18 mouse cellular contexts compared by ENCODE assay signal in genomic region chr1:50981151-50981828, GRCm38 (mm10).
A peak's percentile ranks its signal among the peaks of the same experiment; 100 is the strongest.
DNase-seq lines count a peak whose midpoint lies in the region; ATAC-seq and TF ChIP-seq lines count a peak whose summit lies in the region.
"Had no signal": no experiment of that assay in that cellular context is flagged by ENCODE, and none has a peak within 500 bp of the region (broad histone marks: within the 10 kb centered on the region; RNA-seq: fewer than 3 reads in every experiment).

No protein-coding gene starts in this region.

- H3K4me2 ChIP-seq in lung, embryonic 14.5 days = no peak overlapping the region
- H3K4me2 ChIP-seq in lung, postnatal 0 days (replicated peaks; ENCODE audit: low read depth, low read length) = no peak overlapping the region

- TF ChIP-seq EP300 in lung, postnatal 0 days (IDR thresholded peaks at IDR 0.05) = peak; percentile 19; the same call in 1 of the 2 replicates

- WGBS in lung, embryonic 14.5 days = 40% methylated on average over 7 of the region's 7 CpGs
- WGBS in lung, postnatal 0 days = 51% methylated on average over 7 of the region's 7 CpGs

- H3K4me1 ChIP-seq in lung, embryonic 14.5 days (ENCODE audit: insufficient read depth) = peaks cover 6% of the 10 kb centered on the region
- H3K4me1 ChIP-seq in lung, postnatal 0 days (ENCODE audit: insufficient read depth, low read depth, low read length) = no peaks in the 10 kb centered on the region
- H3K4me1 ChIP-seq: forebrain, embryonic 10.5 days; megakaryocyte, embryonic 14.5 days had no signal

- H3K36me3 ChIP-seq in lung, embryonic 14.5 days (ENCODE audit: insufficient read depth) = no peaks in the 10 kb centered on the region
- no peaks in the 10 kb centered on the region for H3K36me3 ChIP-seq in lung, postnatal 0 days (ENCODE audit: insufficient read depth, low read length)
- H3K36me3 ChIP-seq: forebrain, embryonic 10.5 days had no signal

- peak; percentile 37 for DNase-seq in heart, adult 11 months
- no peak for DNase-seq in heart, adult 9 months (ENCODE audit: low spot score in 2 of 2)
- peak; percentile 94 for DNase-seq in lung, embryonic 14.5 days
- no peak for DNase-seq in lung, adult 18-20 months
- peak; percentile 32 for DNase-seq in Muller cell, postnatal 12 days (ENCODE audit: inconsistent ontology term)
- peak; percentile 64 for DNase-seq in lung, postnatal 0 days (ENCODE audit: low spot score)
- DNase-seq in spleen, adult 12 weeks (ENCODE audit: low spot score) = no peak
- no peak for DNase-seq in layer of hippocampus, postnatal 10 days (ENCODE audit: low spot score in 2 of 2)
- DNase-seq: adrenal gland, postnatal 25 days; cerebellum, adult 11 months; forebrain, postnatal 0 days; gastrocnemius, postnatal 36 days; heart, postnatal 4 days; kidney, postnatal 36 days; thymus, adult 2 months; thymus, postnatal 4 days had no signal

- no peak for TF ChIP-seq CTCF in lung, embryonic 14.5 days (IDR thresholded peaks at IDR 0.05; ENCODE audit: low read depth)
- TF ChIP-seq CTCF in lung, postnatal 0 days (IDR thresholded peaks at IDR 0.05) = no peak

- H3K27ac ChIP-seq in lung, embryonic 14.5 days (ENCODE audit: low read depth) = no peak overlapping the region; the same call in 1 of the 2 replicates
- no peak overlapping the region for H3K27ac ChIP-seq in lung, postnatal 0 days (ENCODE audit: low read length)
- H3K27ac ChIP-seq: forebrain, embryonic 10.5 days had no signal

- no peaks in the 10 kb centered on the region for H3K27me3 ChIP-seq in lung, embryonic 14.5 days (ENCODE audit: insufficient read depth, low read length)
- no peaks in the 10 kb centered on the region for H3K27me3 ChIP-seq in lung, postnatal 0 days (replicated peaks; ENCODE audit: insufficient read depth, low read length)
- H3K27me3 ChIP-seq: megakaryocyte, embryonic 14.5 days had no signal

- no peak overlapping the region for H3K4me3 ChIP-seq in lung, embryonic 14.5 days (ENCODE audit: low read depth, low read length)
- no peak overlapping the region for H3K4me3 ChIP-seq in lung, postnatal 0 days (ENCODE audit: low read depth, low read length)
- H3K4me3 ChIP-seq: forebrain, embryonic 10.5 days; megakaryocyte, embryonic 14.5 days had no signal

- no peak overlapping the region for H3K9ac ChIP-seq in lung, embryonic 14.5 days
- H3K9ac ChIP-seq in lung, postnatal 0 days (replicated peaks; ENCODE audit: low read depth) = no peak overlapping the region
- H3K9ac ChIP-seq: forebrain, postnatal 0 days had no signal

- ATAC-seq in lung, embryonic 14.5 days (ENCODE audit: insufficient read depth) = peak; percentile 90
- ATAC-seq in lung, postnatal 0 days = peak; percentile 19; the same call in 1 of the 2 replicates
- ATAC-seq: forebrain, postnatal 0 days had no signal

- no peaks in the 10 kb centered on the region for H3K9me3 ChIP-seq in lung, embryonic 14.5 days (ENCODE audit: low read depth, low read length)
- no peaks in the 10 kb centered on the region for H3K9me3 ChIP-seq in lung, postnatal 0 days (ENCODE audit: low read length)
- H3K9me3 ChIP-seq: forebrain, embryonic 10.5 days; megakaryocyte, embryonic 14.5 days had no signal

Comparison
In these comparisons a context has a peak if more than half of its experiments do, and no peak if none do; other contexts are left out.
1. DNase-seq: peak in heart, adult 11 months (single experiment), lung, embryonic 14.5 days (single experiment), Muller cell, postnatal 12 days (single experiment) and lung, postnatal 0 days (single experiment); none in heart, adult 9 months (0 of 2), lung, adult 18-20 months (0 of 2), spleen, adult 12 weeks (single experiment) and layer of hippocampus, postnatal 10 days (0 of 2).